Mouse (Mus musculus): ENCODE measurements around the gene Taf3. TPM values are rescaled to one million over a fixed set of nuclear protein-coding genes. Genes with fewer than 3 reads are reported as not detected.
A peak's percentile ranks its signal among the peaks of the same experiment; 100 is the strongest.

Gene Taf3
- polyA plus RNA-seq, 1 experiment from 2014 or later: 11.0 TPM

- H3K9ac ChIP-seq: no peak overlapping the region
- H3K4me3 ChIP-seq (replicated peaks): no peak overlapping the region
- H3K27me3 ChIP-seq (replicated peaks): peaks cover 88% of the 10 kb centered on the region
- H3K27ac ChIP-seq: no peak overlapping the region
- WGBS: 4% methylated on average over 19 of the region's 19 CpGs
- H3K4me2 ChIP-seq: no peak overlapping the region
- 0 out of 2 replicates have a peak, but pooled peaks cover 3% of the 10 kb centered on the region for H3K4me1 ChIP-seq
- H3K9me3 ChIP-seq: no peaks in the 10 kb centered on the region
- H3K36me3 ChIP-seq: no peaks in the 10 kb centered on the region
- no peak for ATAC-seq (ENCODE audit: insufficient read depth, low FRiP score, low read depth)
These were observed 153.4 kb downstream of the Taf3 start for GRCm38 (mm10) chr2:9894836-9895593.

GRCm38 (mm10) chr2:9893272-9893953, 155.0 kb downstream of the Taf3 start:
- H3K27me3 ChIP-seq (replicated peaks): peaks cover 92% of the 10 kb centered on the region
- no peak overlapping the region for H3K9ac ChIP-seq
- no peak overlapping the region for H3K27ac ChIP-seq
- H3K4me2 ChIP-seq: no peak overlapping the region
- no peak for ATAC-seq (ENCODE audit: insufficient read depth, low FRiP score, low read depth)
- 3% methylated on average over 6 of the region's 6 CpGs for WGBS
- 0 out of 2 replicates have a peak, but pooled peaks cover 3% of the 10 kb centered on the region for H3K4me1 ChIP-seq
- no peak overlapping the region for H3K4me3 ChIP-seq (replicated peaks)
- no peaks in the 10 kb centered on the region for H3K9me3 ChIP-seq
- H3K36me3 ChIP-seq: no peaks in the 10 kb centered on the region

GRCm38 (mm10) chr2:9892541-9892940, 155.9 kb downstream of the Taf3 start:
- ATAC-seq (ENCODE audit: insufficient read depth, low FRiP score, low read depth): no peak

GRCm38 (mm10) chr2:9890906-9891305, 157.5 kb downstream of the Taf3 start:
- 4% methylated on average over 5 of the region's 5 CpGs for WGBS
- Histone ChIP-seq H3K4me3 (replicated peaks) (no peak overlapping the region), H3K27me3 (replicated peaks) (peaks cover 91% of the 10 kb centered on the region), H3K4me1 (no peaks in the 10 kb centered on the region), H3K27ac (no peak overlapping the region), H3K9me3 (no peaks in the 10 kb centered on the region), H3K9ac (no peak overlapping the region), H3K36me3 (no peaks in the 10 kb centered on the region), H3K4me2 (no peak overlapping the region)
- no peak for ATAC-seq (ENCODE audit: insufficient read depth, low FRiP score, low read depth)

More at GRCm38 (mm10) chr2:9892541-9892940, 155.9 kb downstream of the Taf3 start:
- H3K27me3 ChIP-seq (replicated peaks): peaks cover 92% of the 10 kb centered on the region
- H3K36me3 ChIP-seq: no peaks in the 10 kb centered on the region
- no peak overlapping the region for H3K27ac ChIP-seq
- H3K9me3 ChIP-seq: no peaks in the 10 kb centered on the region
- no peak overlapping the region for H3K4me3 ChIP-seq (replicated peaks)
- no peak overlapping the region for H3K4me2 ChIP-seq
- H3K9ac ChIP-seq: no peak overlapping the region
- WGBS: 5% methylated on average over 7 of the region's 7 CpGs
- 0 out of 2 replicates have a peak, but pooled peaks cover 3% of the 10 kb centered on the region for H3K4me1 ChIP-seq

- 7% methylated on average over 8 of the region's 8 CpGs for WGBS
- no peak overlapping the region for H3K4me2 ChIP-seq
- H3K27ac ChIP-seq: no peak overlapping the region
These were observed 158.1 kb downstream of the Taf3 start for GRCm38 (mm10) chr2:9890251-9890650.

GRCm38 (mm10) chr2:9889651-9890183, 158.7 kb downstream of the Taf3 start, which contains the start of gene Gata3:
Gene Gata3 (minus strand): TSS chr2:9890034.
- no peaks in the 10 kb centered on the region for H3K36me3 ChIP-seq

More at GRCm38 (mm10) chr2:9890251-9890650, 158.1 kb downstream of the Taf3 start:
- Histone ChIP-seq H3K4me1 (no peaks in the 10 kb centered on the region), H3K4me3 (replicated peaks) (no peak overlapping the region), H3K27me3 (replicated peaks) (peaks cover 91% of the 10 kb centered on the region), H3K36me3 (no peaks in the 10 kb centered on the region), H3K9me3 (no peaks in the 10 kb centered on the region), H3K9ac (no peak overlapping the region)
- ATAC-seq (ENCODE audit: insufficient read depth, low FRiP score, low read depth): no peak

GRCm38 (mm10) chr2:9888913-9889650, 159.3 kb downstream of the Taf3 start, which contains the start of gene 9230102O04Rik:
Gene 9230102O04Rik (minus strand): TSS chr2:9889540.
- Histone ChIP-seq H3K9me3 (no peaks in the 10 kb centered on the region), H3K27me3 (replicated peaks) (peaks cover 91% of the 10 kb centered on the region), H3K9ac (no peak within 1 kb of the TSS), H3K4me2 (peak within 1 kb of the TSS; percentile 40), H3K27ac (no peak within 1 kb of the TSS), H3K4me1 (no peaks in the 10 kb centered on the region), H3K4me3 (replicated peaks) (peak within 1 kb of the TSS; percentile 12; the same call in 1 of the 2 replicates), H3K36me3 (no peaks in the 10 kb centered on the region)
- 2% methylated on average over 30 of the region's 30 CpGs for WGBS
- peak; percentile 80 for ATAC-seq (ENCODE audit: insufficient read depth, low FRiP score, low read depth)

More at GRCm38 (mm10) chr2:9889651-9890183, 158.7 kb downstream of the Taf3 start, which contains the start of gene Gata3:
- 1% methylated on average over 23 of the region's 23 CpGs for WGBS
- Histone ChIP-seq H3K27ac (no peak within 1 kb of the TSS), H3K9ac (no peak within 1 kb of the TSS), H3K9me3 (no peaks in the 10 kb centered on the region), H3K4me3 (replicated peaks) (peak within 1 kb of the TSS; percentile 12; the same call in 1 of the 2 replicates), H3K4me1 (no peaks in the 10 kb centered on the region), H3K27me3 (replicated peaks) (peaks cover 91% of the 10 kb centered on the region), H3K4me2 (peak within 1 kb of the TSS; percentile 40)
- ATAC-seq (ENCODE audit: insufficient read depth, low FRiP score, low read depth): no peak

- WGBS: 2% methylated on average over 7 of the region's 7 CpGs
- peaks cover 91% of the 10 kb centered on the region for H3K27me3 ChIP-seq (replicated peaks)
- H3K27ac ChIP-seq: no peak overlapping the region
- H3K9ac ChIP-seq: no peak overlapping the region
- H3K4me2 ChIP-seq: no peak overlapping the region
- H3K4me3 ChIP-seq (replicated peaks): no peak overlapping the region
- ATAC-seq (ENCODE audit: insufficient read depth, low FRiP score, low read depth): no peak
- no peaks in the 10 kb centered on the region for H3K36me3 ChIP-seq
- no peaks in the 10 kb centered on the region for H3K9me3 ChIP-seq
- peaks cover 2% of the 10 kb centered on the region; the same call in 1 of the 2 replicates for H3K4me1 ChIP-seq
These were observed 160.8 kb downstream of the Taf3 start for GRCm38 (mm10) chr2:9887636-9888035.

GRCm38 (mm10) chr2:9886921-9887610, 161.3 kb downstream of the Taf3 start:
- 3% methylated on average over 7 of the region's 7 CpGs for WGBS
- no peak for ATAC-seq (ENCODE audit: insufficient read depth, low FRiP score, low read depth)
- Histone ChIP-seq H3K4me2 (no peak overlapping the region), H3K9me3 (no peaks in the 10 kb centered on the region), H3K27ac (no peak overlapping the region), H3K4me3 (replicated peaks) (no peak overlapping the region), H3K27me3 (replicated peaks) (peaks cover 90% of the 10 kb centered on the region), H3K36me3 (no peaks in the 10 kb centered on the region), H3K9ac (no peak overlapping the region), H3K4me1 (peaks cover 8% of the 10 kb centered on the region; the same call in 1 of the 2 replicates)

- H3K9me3 ChIP-seq: no peaks in the 10 kb centered on the region
- no peak overlapping the region for H3K4me3 ChIP-seq (replicated peaks)
- WGBS: 20% methylated on average over 3 of the region's 3 CpGs
- H3K4me1 ChIP-seq: peaks cover 16% of the 10 kb centered on the region; the same call in 1 of the 2 replicates
- H3K4me2 ChIP-seq: no peak overlapping the region
- no peaks in the 10 kb centered on the region for H3K36me3 ChIP-seq
- H3K27me3 ChIP-seq (replicated peaks): peaks cover 95% of the 10 kb centered on the region
- ATAC-seq (ENCODE audit: insufficient read depth, low FRiP score, low read depth): no peak
- H3K9ac ChIP-seq: no peak overlapping the region
- H3K27ac ChIP-seq: no peak overlapping the region
These were observed 162.4 kb downstream of the Taf3 start for GRCm38 (mm10) chr2:9886031-9886430.

Measured in stomach, embryonic 15.5 days (tissue).